Mouse (Mus musculus): ENCODE measurements around the gene Acin1. TPM values are rescaled to one million over a fixed set of nuclear protein-coding genes. Genes with fewer than 3 reads are reported as not detected.

The Acin1 gene
- polyA plus RNA-seq, 1 experiment from 2014 or later = 99.4 TPM

- WGBS = 92% methylated on average over 2 of the region's 2 CpGs
- Histone ChIP-seq H3K4me3 (ENCODE audit: low read depth, low read length) (no peak overlapping the region), H3K9me3 (ENCODE audit: control insufficient read depth, low read length) (no peaks in the 10 kb centered on the region), H3K9ac (ENCODE audit: low read depth, low read length) (no peak overlapping the region), H3K4me2 (ENCODE audit: low read depth, low read length) (no peak overlapping the region), H3K27ac (replicated peaks; ENCODE audit: low read depth, low read length) (no peak overlapping the region), H3K36me3 (ENCODE audit: control insufficient read depth, insufficient read depth, low read length) (peaks cover 98% of the 10 kb centered on the region), H3K27me3 (replicated peaks; ENCODE audit: control insufficient read depth, insufficient read depth, low read length) (no peaks in the 10 kb centered on the region), H3K4me1 (ENCODE audit: control insufficient read depth, insufficient read depth, low read length) (no peaks in the 10 kb centered on the region)
- DNase-seq (ENCODE audit: low spot score) (no peak), ATAC-seq (ENCODE audit: low read depth) (no peak)
Measured at GRCm38 (mm10) chr14:54660009-54660408, 26.7 kb downstream of the Acin1 start.

- H3K27ac ChIP-seq (replicated peaks; ENCODE audit: low read depth, low read length) = peak overlapping the region; percentile 81
Measured at GRCm38 (mm10) chr14:54653496-54653895, 33.2 kb downstream of the Acin1 start.

GRCm38 (mm10) chr14:54652787-54653186 is 33.9 kb downstream of the Acin1 start:
- WGBS = 0% methylated on average over 7 of the region's 7 CpGs
- H3K9me3 ChIP-seq (ENCODE audit: control insufficient read depth, low read length) = no peaks in the 10 kb centered on the region
- peaks cover 76% of the 10 kb centered on the region for H3K36me3 ChIP-seq (ENCODE audit: control insufficient read depth, insufficient read depth, low read length)
- H3K27me3 ChIP-seq (replicated peaks; ENCODE audit: control insufficient read depth, insufficient read depth, low read length) = no peaks in the 10 kb centered on the region
- H3K4me2 ChIP-seq (ENCODE audit: low read depth, low read length) = peak overlapping the region; percentile 73
- ATAC-seq (ENCODE audit: low read depth) (no peak), DNase-seq (ENCODE audit: low spot score) (no peak)
- H3K9ac ChIP-seq (ENCODE audit: low read depth, low read length) = peak overlapping the region; percentile 81
- H3K4me1 ChIP-seq (ENCODE audit: control insufficient read depth, insufficient read depth, low read length) = peaks cover 10% of the 10 kb centered on the region; the same call in 1 of the 2 replicates
- H3K4me3 ChIP-seq (ENCODE audit: low read depth, low read length) = peak overlapping the region; percentile 64
- peak overlapping the region; percentile 81 for H3K27ac ChIP-seq (replicated peaks; ENCODE audit: low read depth, low read length)

More at GRCm38 (mm10) chr14:54653496-54653895, 33.2 kb downstream of the Acin1 start:
- Histone ChIP-seq H3K4me2 (ENCODE audit: low read depth, low read length) (peak overlapping the region; percentile 73), H3K9ac (ENCODE audit: low read depth, low read length) (peak overlapping the region; percentile 81), H3K4me3 (ENCODE audit: low read depth, low read length) (peak overlapping the region; percentile 64), H3K4me1 (ENCODE audit: control insufficient read depth, insufficient read depth, low read length) (peaks cover 10% of the 10 kb centered on the region; the same call in 1 of the 2 replicates), H3K9me3 (ENCODE audit: control insufficient read depth, low read length) (no peaks in the 10 kb centered on the region), H3K36me3 (ENCODE audit: control insufficient read depth, insufficient read depth, low read length) (peaks cover 76% of the 10 kb centered on the region), H3K27me3 (replicated peaks; ENCODE audit: control insufficient read depth, insufficient read depth, low read length) (no peaks in the 10 kb centered on the region)
- DNase-seq (ENCODE audit: low spot score) = peak; percentile 96
- ATAC-seq (ENCODE audit: low read depth) = peak; percentile 91
- WGBS = under 1% methylated on average over 12 of the region's 12 CpGs

GRCm38 (mm10) chr14:54651556-54651955 is 35.2 kb downstream of the Acin1 start:
- WGBS = 68% methylated on average over 4 of the region's 4 CpGs
- H3K4me1 ChIP-seq (ENCODE audit: control insufficient read depth, insufficient read depth, low read length) = peaks cover 10% of the 10 kb centered on the region; the same call in 1 of the 2 replicates
- 0 out of 2 replicates have a peak overlapping the region, but pooled peaks have one; percentile 81 for H3K9ac ChIP-seq (ENCODE audit: low read depth, low read length)
- H3K27me3 ChIP-seq (replicated peaks; ENCODE audit: control insufficient read depth, insufficient read depth, low read length) = no peaks in the 10 kb centered on the region
- H3K27ac ChIP-seq (replicated peaks; ENCODE audit: low read depth, low read length) = no peak overlapping the region
- H3K9me3 ChIP-seq (ENCODE audit: control insufficient read depth, low read length) = no peaks in the 10 kb centered on the region
- peaks cover 76% of the 10 kb centered on the region for H3K36me3 ChIP-seq (ENCODE audit: control insufficient read depth, insufficient read depth, low read length)
- H3K4me2 ChIP-seq (ENCODE audit: low read depth, low read length) = no peak overlapping the region
- no peak overlapping the region for H3K4me3 ChIP-seq (ENCODE audit: low read depth, low read length)
- ATAC-seq (ENCODE audit: low read depth) = no peak
- DNase-seq (ENCODE audit: low spot score) = no peak

GRCm38 (mm10) chr14:54650621-54651454 is 35.9 kb downstream of the Acin1 start:
- peaks cover 76% of the 10 kb centered on the region for H3K36me3 ChIP-seq (ENCODE audit: control insufficient read depth, insufficient read depth, low read length)

GRCm38 (mm10) chr14:54647900-54648299 is 38.8 kb downstream of the Acin1 start:
- ATAC-seq (ENCODE audit: low read depth) (no peak), DNase-seq (ENCODE audit: low spot score) (no peak)
- Histone ChIP-seq H3K4me1 (ENCODE audit: control insufficient read depth, insufficient read depth, low read length) (peaks cover 10% of the 10 kb centered on the region; the same call in 1 of the 2 replicates), H3K9me3 (ENCODE audit: control insufficient read depth, low read length) (no peaks in the 10 kb centered on the region), H3K27ac (replicated peaks; ENCODE audit: low read depth, low read length) (no peak overlapping the region), H3K4me2 (ENCODE audit: low read depth, low read length) (no peak overlapping the region), H3K9ac (ENCODE audit: low read depth, low read length) (no peak overlapping the region), H3K4me3 (ENCODE audit: low read depth, low read length) (no peak overlapping the region), H3K27me3 (replicated peaks; ENCODE audit: control insufficient read depth, insufficient read depth, low read length) (no peaks in the 10 kb centered on the region), H3K36me3 (ENCODE audit: control insufficient read depth, insufficient read depth, low read length) (peaks cover 87% of the 10 kb centered on the region)
- 88% methylated on average over 4 of the region's 4 CpGs for WGBS

More at GRCm38 (mm10) chr14:54650621-54651454, 35.9 kb downstream of the Acin1 start:
- H3K27me3 ChIP-seq (replicated peaks; ENCODE audit: control insufficient read depth, insufficient read depth, low read length) = no peaks in the 10 kb centered on the region
- ATAC-seq (ENCODE audit: low read depth) = peak; percentile 64
- 64% methylated on average over 23 of the region's 23 CpGs for WGBS
- no peak overlapping the region for H3K9ac ChIP-seq (ENCODE audit: low read depth, low read length)
- no peaks in the 10 kb centered on the region for H3K9me3 ChIP-seq (ENCODE audit: control insufficient read depth, low read length)
- no peak overlapping the region for H3K4me2 ChIP-seq (ENCODE audit: low read depth, low read length)
- DNase-seq (ENCODE audit: low spot score) = peak; percentile 96
- H3K4me3 ChIP-seq (ENCODE audit: low read depth, low read length) = no peak overlapping the region
- peaks cover 10% of the 10 kb centered on the region; the same call in 1 of the 2 replicates for H3K4me1 ChIP-seq (ENCODE audit: control insufficient read depth, insufficient read depth, low read length)
- no peak overlapping the region for H3K27ac ChIP-seq (replicated peaks; ENCODE audit: low read depth, low read length)

GRCm38 (mm10) chr14:54646898-54647636 is 39.7 kb downstream of the Acin1 start:
- WGBS = 88% methylated on average over 8 of the region's 8 CpGs
- Histone ChIP-seq H3K9me3 (ENCODE audit: control insufficient read depth, low read length) (no peaks in the 10 kb centered on the region), H3K27me3 (replicated peaks; ENCODE audit: control insufficient read depth, insufficient read depth, low read length) (no peaks in the 10 kb centered on the region), H3K36me3 (ENCODE audit: control insufficient read depth, insufficient read depth, low read length) (peaks cover 95% of the 10 kb centered on the region), H3K27ac (replicated peaks; ENCODE audit: low read depth, low read length) (no peak overlapping the region), H3K4me2 (ENCODE audit: low read depth, low read length) (no peak overlapping the region), H3K4me1 (ENCODE audit: control insufficient read depth, insufficient read depth, low read length) (peaks cover 2% of the 10 kb centered on the region; the same call in 1 of the 2 replicates), H3K9ac (ENCODE audit: low read depth, low read length) (no peak overlapping the region), H3K4me3 (ENCODE audit: low read depth, low read length) (no peak overlapping the region)
- ATAC-seq (ENCODE audit: low read depth) = no peak
- DNase-seq (ENCODE audit: low spot score) = no peak

- Histone ChIP-seq H3K4me2 (ENCODE audit: low read depth, low read length) (no peak overlapping the region), H3K9me3 (ENCODE audit: control insufficient read depth, low read length) (no peaks in the 10 kb centered on the region), H3K4me3 (ENCODE audit: low read depth, low read length) (no peak overlapping the region), H3K9ac (ENCODE audit: low read depth, low read length) (no peak overlapping the region), H3K36me3 (ENCODE audit: control insufficient read depth, insufficient read depth, low read length) (peaks cover 94% of the 10 kb centered on the region), H3K27me3 (replicated peaks; ENCODE audit: control insufficient read depth, insufficient read depth, low read length) (no peaks in the 10 kb centered on the region), H3K4me1 (ENCODE audit: control insufficient read depth, insufficient read depth, low read length) (no peaks in the 10 kb centered on the region), H3K27ac (replicated peaks; ENCODE audit: low read depth, low read length) (no peak overlapping the region)
- WGBS = 91% methylated on average over 17 of the region's 17 CpGs
- ATAC-seq (ENCODE audit: low read depth) (no peak), DNase-seq (ENCODE audit: low spot score) (no peak)
Measured at GRCm38 (mm10) chr14:54646455-54646854, 40.3 kb downstream of the Acin1 start.

Data from embryonic facial prominence, embryonic 14.5 days (tissue).